Comparison of ENCODE assay signal across 11 mouse cellular contexts in genomic region chr12:110537751-110538150, GRCm38 (mm10).
A peak's percentile ranks its signal among the peaks of the same experiment; 100 is the strongest.
DNase-seq lines count a peak whose midpoint lies in the region; ATAC-seq and TF ChIP-seq lines count a peak whose summit lies in the region.
"Had no signal": no experiment of that assay in that cellular context is flagged by ENCODE, and none has a peak within 500 bp of the region (broad histone marks: within the 10 kb centered on the region; RNA-seq: fewer than 3 reads in every experiment).

No protein-coding gene starts in this region.

- DNase-seq in forebrain, postnatal 0 days, result peak; percentile 13
- no peak for DNase-seq in neural tube, embryonic 10.5 days (ENCODE audit: extremely low spot score, low spot score)
- peak; percentile 26 to 42 for DNase-seq in heart, adult 9 months (ENCODE audit: low spot score in 2 of 2)
- peak; percentile 16 for DNase-seq in mesoderm, embryonic 11.5 days (ENCODE audit: low read depth, low spot score)
- DNase-seq in frontal cortex, postnatal 14 days (ENCODE audit: low spot score in 2 of 2), result no peak

- H3K36me3 ChIP-seq in forebrain, postnatal 0 days (ENCODE audit: insufficient read depth), result no peaks in the 10 kb centered on the region
- no peaks in the 10 kb centered on the region for H3K36me3 ChIP-seq in forebrain, embryonic 13.5 days (ENCODE audit: poor library complexity, severe bottlenecking)
- no peaks in the 10 kb centered on the region for H3K36me3 ChIP-seq in neural tube, embryonic 13.5 days
- H3K36me3 ChIP-seq in midbrain, embryonic 16.5 days (ENCODE audit: control insufficient read depth, insufficient read depth, low read length), result no peaks in the 10 kb centered on the region
- H3K36me3 ChIP-seq: limb, embryonic 12.5 days had no signal

- ATAC-seq in forebrain, postnatal 0 days, result peak; percentile 50
- no peak for ATAC-seq in forebrain, embryonic 13.5 days
- ATAC-seq in neural tube, embryonic 13.5 days (ENCODE audit: low read depth), result peak; percentile 63; the same call in 1 of the 2 replicates
- ATAC-seq in midbrain, embryonic 16.5 days, result no peak

- TF ChIP-seq CTCF in forebrain, postnatal 0 days (IDR thresholded peaks at IDR 0.05; ENCODE audit: low read depth), result no peak

- 57% methylated on average over 8 of the region's 8 CpGs for WGBS in forebrain, postnatal 0 days
- WGBS in forebrain, embryonic 13.5 days, result 90% methylated on average over 8 of the region's 8 CpGs
- WGBS in neural tube, embryonic 13.5 days, result 51% methylated on average over 8 of the region's 8 CpGs
- 87% methylated on average over 8 of the region's 8 CpGs for WGBS in midbrain, embryonic 16.5 days

- no peaks in the 10 kb centered on the region for H3K9me3 ChIP-seq in forebrain, postnatal 0 days (ENCODE audit: low read length)
- no peaks in the 10 kb centered on the region for H3K9me3 ChIP-seq in forebrain, embryonic 13.5 days (replicated peaks)
- H3K9me3 ChIP-seq in neural tube, embryonic 13.5 days, result no peaks in the 10 kb centered on the region
- H3K9me3 ChIP-seq in midbrain, embryonic 16.5 days (replicated peaks; ENCODE audit: control insufficient read depth, low read length, poor library complexity, severe bottlenecking), result no peaks in the 10 kb centered on the region
- H3K9me3 ChIP-seq: limb, embryonic 12.5 days had no signal

- no peaks in the 10 kb centered on the region for H3K27me3 ChIP-seq in forebrain, postnatal 0 days (ENCODE audit: insufficient read depth, low read length)
- no peaks in the 10 kb centered on the region for H3K27me3 ChIP-seq in forebrain, embryonic 13.5 days
- no peaks in the 10 kb centered on the region for H3K27me3 ChIP-seq in neural tube, embryonic 13.5 days
- no peaks in the 10 kb centered on the region for H3K27me3 ChIP-seq in midbrain, embryonic 16.5 days (ENCODE audit: control insufficient read depth, insufficient read depth, low read depth, low read length)
- H3K27me3 ChIP-seq: CH12.LX; limb, embryonic 12.5 days had no signal

- peaks cover 4% of the 10 kb centered on the region; the same call in 1 of the 2 replicates for H3K4me1 ChIP-seq in forebrain, postnatal 0 days (ENCODE audit: insufficient read depth)
- H3K4me1 ChIP-seq in forebrain, embryonic 13.5 days, result no peaks in the 10 kb centered on the region
- H3K4me1 ChIP-seq in neural tube, embryonic 13.5 days (replicated peaks), result peaks cover 16% of the 10 kb centered on the region
- H3K4me1 ChIP-seq in midbrain, embryonic 16.5 days (ENCODE audit: control insufficient read depth, insufficient read depth, low read length), result no peaks in the 10 kb centered on the region

- no peak overlapping the region for H3K4me3 ChIP-seq in forebrain, postnatal 0 days (ENCODE audit: low read depth, low read length)
- H3K4me3 ChIP-seq in forebrain, embryonic 13.5 days, result no peak overlapping the region
- H3K4me3 ChIP-seq in neural tube, embryonic 13.5 days, result no peak overlapping the region
- H3K4me3 ChIP-seq in midbrain, embryonic 16.5 days (ENCODE audit: low read depth, low read length), result no peak overlapping the region
- H3K4me3 ChIP-seq: limb, embryonic 12.5 days had no signal

- no peak overlapping the region for H3K27ac ChIP-seq in forebrain, postnatal 0 days (ENCODE audit: low read depth, low read length)
- H3K27ac ChIP-seq in forebrain, embryonic 13.5 days, result no peak overlapping the region
- peak overlapping the region; percentile 28; the same call in 1 of the 2 replicates for H3K27ac ChIP-seq in neural tube, embryonic 13.5 days (replicated peaks)
- no peak overlapping the region for H3K27ac ChIP-seq in midbrain, embryonic 16.5 days (ENCODE audit: low read length)
- H3K27ac ChIP-seq: limb, embryonic 12.5 days; stomach, postnatal 0 days had no signal

- H3K9ac ChIP-seq in forebrain, postnatal 0 days, result no peak overlapping the region
- no peak overlapping the region for H3K9ac ChIP-seq in forebrain, embryonic 13.5 days
- no peak overlapping the region for H3K9ac ChIP-seq in neural tube, embryonic 13.5 days
- H3K9ac ChIP-seq in midbrain, embryonic 16.5 days (ENCODE audit: low read depth, low read length), result no peak overlapping the region
- H3K9ac ChIP-seq: limb, embryonic 12.5 days had no signal

- H3K4me2 ChIP-seq in forebrain, postnatal 0 days (ENCODE audit: low read depth), result no peak overlapping the region
- H3K4me2 ChIP-seq in forebrain, embryonic 13.5 days, result no peak overlapping the region
- no peak overlapping the region for H3K4me2 ChIP-seq in neural tube, embryonic 13.5 days
- no peak overlapping the region for H3K4me2 ChIP-seq in midbrain, embryonic 16.5 days (ENCODE audit: low read length)
- H3K4me2 ChIP-seq: limb, embryonic 12.5 days had no signal

Comparison
In these comparisons a context has a peak if more than half of its experiments do, and no peak if none do; other contexts are left out.
1. ATAC-seq: peak in forebrain, postnatal 0 days (single experiment) and neural tube, embryonic 13.5 days (single experiment); none in forebrain, embryonic 13.5 days (single experiment) and midbrain, embryonic 16.5 days (single experiment).
2. DNase-seq: peak in forebrain, postnatal 0 days (single experiment), heart, adult 9 months (2 of 2) and mesoderm, embryonic 11.5 days (single experiment); none in neural tube, embryonic 10.5 days (single experiment) and frontal cortex, postnatal 14 days (0 of 2).